Mouse (Mus musculus) gastrocnemius, postnatal 14 days (tissue): Measurements from ENCODE around the gene Tctex1d1. TPM values are rescaled to one million over a fixed set of nuclear protein-coding genes. Genes with fewer than 3 reads are reported as not detected.

Experiments used
- DNase-seq: peaks from one replicate; pipeline ENCODE4 v3.0.0; 2021; ENCODE audit warnings: mixed read lengths
- intact Hi-C: fragments of 180-260 bp; cut with DNase I; formaldehyde crosslinking; loops from one replicate; pipeline ENCODE4 v1.15.1; 2025; ENCODE audit warnings: low total_unique reads
- long read RNA-seq, 2 experiments: library from polyadenylated mRNA; stranded (forward); transcript quantifications; one replicate each; pipeline ENCODE4 v2.0.0; 2021
- total RNA-seq, 2 experiments: library from RNA; stranded (reverse); gene quantifications; 2 replicates each; pipeline ENCODE4 v1.2.3; 2021

Tctex1d1 gene
- not detected for total RNA-seq
- long read RNA-seq, experiment 1: 0 reads
- long read RNA-seq, experiment 2: 0 reads

- peak; percentile 14 for DNase-seq
- intact Hi-C loops: no loop called here
Observed at GRCm38 (mm10) chr4:102978440-102978839, at the start of gene Tctex1d1. TSS of gene Tctex1d1 (plus strand) at chr4:102978606.

GRCm38 (mm10) chr4:102929491-102929890, 48.9 kb upstream of the Tctex1d1 start:
- intact Hi-C loops: no loop called here
- DNase-seq: peak; percentile 8

DNA sequence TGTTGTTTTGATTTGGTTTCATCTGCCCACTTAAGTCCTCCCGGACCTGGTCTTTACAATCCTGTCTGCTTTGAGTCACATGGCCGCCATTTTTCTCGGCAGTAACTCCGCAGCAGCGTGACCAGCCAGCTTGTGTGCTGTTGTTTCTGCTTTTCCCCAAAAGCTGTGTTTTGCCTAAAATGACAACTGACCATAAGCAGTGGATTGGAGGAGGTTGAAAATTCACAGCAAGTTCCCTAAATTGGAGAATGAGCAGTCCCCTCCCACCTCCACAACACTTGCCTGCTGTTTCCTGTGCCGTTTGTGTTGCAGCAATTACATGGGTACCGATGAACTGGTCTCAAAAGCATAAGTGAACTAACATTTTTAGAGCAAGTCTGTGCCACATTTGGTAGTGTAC, 47.7 kb upstream of the Tctex1d1 start:
- DNase-seq: no peak
- intact Hi-C loops: no loop called here

DNA sequence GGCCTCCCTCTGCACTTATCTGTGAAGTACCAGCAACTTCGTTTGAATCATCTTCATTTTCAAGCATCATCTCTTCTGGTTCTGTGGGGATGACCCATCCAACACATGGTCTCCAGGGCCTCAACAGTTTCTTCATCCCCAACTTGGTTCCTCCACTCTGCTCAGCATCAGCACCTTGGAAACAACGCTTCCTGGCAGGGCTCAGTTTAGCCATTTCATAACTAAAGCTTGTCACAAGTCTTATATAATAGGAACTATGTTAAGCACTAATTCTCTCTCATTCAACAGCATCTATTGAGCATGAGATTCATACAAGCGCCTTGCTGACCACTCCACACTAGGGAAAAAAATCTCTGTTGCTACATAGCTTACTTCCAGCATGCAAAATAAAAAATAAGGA, 38.1 kb upstream of the Tctex1d1 start:
- no peak for DNase-seq
- intact Hi-C loops: no loop called here

DNA sequence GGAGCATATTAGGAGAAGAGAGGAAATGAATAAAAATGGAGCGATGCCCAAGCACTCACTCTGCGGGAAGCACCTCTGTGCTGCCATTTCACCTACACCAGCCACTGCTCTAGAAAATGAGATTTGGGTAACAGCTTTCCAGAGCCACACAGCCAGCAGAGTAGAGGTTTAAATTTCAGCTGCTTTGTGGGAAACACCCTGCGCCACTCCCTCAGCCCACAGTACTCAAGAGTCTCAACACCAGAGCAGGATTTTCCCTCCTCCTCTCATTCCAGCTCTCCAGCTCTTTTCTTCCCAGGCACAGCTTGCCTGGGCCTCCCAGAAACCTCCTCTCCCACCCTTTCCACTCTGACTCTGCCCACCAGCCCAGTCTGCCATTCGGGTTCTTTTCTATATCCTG, 37.7 kb upstream of the Tctex1d1 start:
- intact Hi-C loops: no loop called here
- no peak for DNase-seq

DNA sequence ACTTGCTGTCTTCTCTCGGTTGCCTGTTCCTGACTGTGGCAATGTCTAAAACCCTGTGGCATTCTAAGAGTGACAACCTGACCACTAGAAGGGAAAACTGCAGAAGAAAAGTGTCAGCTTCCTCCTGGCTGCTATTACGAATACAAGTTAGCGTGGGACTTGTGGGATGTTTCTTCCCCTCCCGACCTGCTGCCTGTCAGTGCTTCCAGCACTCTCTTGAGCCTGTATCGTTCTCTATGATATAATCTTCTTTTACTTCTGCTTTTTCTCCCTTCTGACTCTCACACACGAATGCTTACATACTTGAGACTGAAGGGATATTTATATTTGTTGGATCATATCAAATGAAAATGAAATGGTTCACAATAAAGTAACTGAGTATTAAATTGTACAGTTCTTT, 34.1 kb upstream of the Tctex1d1 start:
- intact Hi-C loops: no loop called here
- no peak for DNase-seq

- DNase-seq: no peak
- intact Hi-C loops: no loop called here
Observed at GRCm38 (mm10) chr4:102952476-102952875, 25.9 kb upstream of the Tctex1d1 start.

- no peak for DNase-seq
- intact Hi-C loops: no loop called here
Observed at GRCm38 (mm10) chr4:102955294-102955956, 23.0 kb upstream of the Tctex1d1 start.

- DNase-seq: no peak
- intact Hi-C loops: no loop called here
Observed at GRCm38 (mm10) chr4:102959409-102959808, 19.0 kb upstream of the Tctex1d1 start.

DNA sequence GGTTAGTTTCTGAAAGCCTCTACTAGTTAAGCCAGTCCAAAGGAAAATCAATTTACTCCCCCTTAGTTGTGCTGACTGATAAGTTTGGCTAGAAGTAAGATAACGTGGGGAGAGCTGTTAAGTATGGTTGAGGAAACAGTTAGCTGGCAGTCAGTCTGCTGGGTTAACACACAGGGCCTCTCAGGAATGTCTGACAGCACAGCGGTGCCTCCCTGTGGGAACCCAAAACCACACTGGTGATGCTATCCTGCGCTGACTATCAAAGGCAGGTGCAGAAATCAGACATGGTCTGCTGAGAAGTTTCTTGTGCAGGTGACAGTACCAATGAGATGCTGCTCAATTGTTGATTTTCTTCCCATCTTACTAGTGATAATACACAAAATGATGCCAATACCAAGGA, 14.2 kb upstream of the Tctex1d1 start:
- no peak for DNase-seq
- intact Hi-C loops: no loop called here

- no peak for DNase-seq
- intact Hi-C loops: no loop called here
Observed at GRCm38 (mm10) chr4:102967811-102968210, 10.6 kb upstream of the Tctex1d1 start.

GRCm38 (mm10) chr4:102969599-102969998, 8.8 kb upstream of the Tctex1d1 start:
- no peak for DNase-seq
- intact Hi-C loops: no loop called here

GRCm38 (mm10) chr4:102971159-102971558, 7.2 kb upstream of the Tctex1d1 start:
- DNase-seq: no peak
- intact Hi-C loops: no loop called here

GRCm38 (mm10) chr4:102972071-102972470, 6.3 kb upstream of the Tctex1d1 start:
- intact Hi-C loops: no loop called here
- DNase-seq: no peak

GRCm38 (mm10) chr4:102974172-102974571, 4.2 kb upstream of the Tctex1d1 start:
- intact Hi-C loops: no loop called here
- no peak for DNase-seq

GRCm38 (mm10) chr4:102976290-102977275, 1.8 kb upstream of the Tctex1d1 start:
- intact Hi-C loops: no loop called here
- DNase-seq: no peak

GRCm38 (mm10) chr4:102977778-102978321, 556 bp upstream of the Tctex1d1 start:
- no peak for DNase-seq
- intact Hi-C loops: no loop called here

DNA sequence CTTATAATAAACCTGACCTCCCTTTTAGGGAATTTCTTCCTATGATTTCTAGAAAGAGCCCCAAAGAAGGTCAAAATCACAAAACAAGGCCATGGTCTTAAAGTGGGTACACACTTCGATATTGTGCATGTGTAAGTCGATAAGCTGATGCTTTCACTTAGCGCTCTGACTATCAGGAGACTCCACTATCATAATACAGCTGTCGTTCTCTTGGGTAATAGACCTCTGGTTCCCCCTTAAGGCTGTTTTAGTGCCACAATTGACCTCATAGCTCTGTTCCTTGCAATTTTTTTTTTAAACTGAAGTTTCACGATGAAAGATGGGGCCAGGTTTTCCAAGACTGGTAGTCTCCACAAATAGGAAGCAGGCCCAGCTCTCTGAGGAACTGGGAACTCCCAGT, 979 bp downstream of the Tctex1d1 start:
- intact Hi-C loops: no loop called here
- DNase-seq: no peak

- DNase-seq: no peak
- intact Hi-C loops: no loop called here
Observed at GRCm38 (mm10) chr4:102981709-102982108, 3.3 kb downstream of the Tctex1d1 start.

DNA sequence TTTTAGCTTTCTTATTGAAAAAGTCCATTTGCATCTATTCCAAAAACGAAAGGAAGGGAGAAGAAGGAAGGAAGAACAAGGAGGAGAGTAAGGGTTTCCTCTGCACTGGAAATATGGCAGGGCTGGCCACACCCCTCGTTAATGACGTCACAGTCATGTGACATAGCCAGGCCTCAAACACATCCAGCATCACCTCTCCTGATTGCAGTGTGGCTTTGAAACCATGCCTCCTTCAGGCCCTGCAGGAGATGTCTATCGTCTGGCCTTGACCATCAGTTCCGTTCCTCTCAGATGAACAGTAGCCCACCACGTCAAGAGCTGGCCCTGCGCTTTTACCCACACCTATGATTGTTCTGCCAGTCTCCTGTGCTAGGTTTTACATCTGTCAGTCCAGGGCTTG, 7.8 kb downstream of the Tctex1d1 start:
- intact Hi-C loops: loop anchor here (5.0 kb wide), 1 partner anchor 156 kb away; no protein-coding TSS in a partner anchor

More for the DNA sequence above, 7.8 kb downstream of the Tctex1d1 start:
- DNase-seq: no peak
